33 mouse cellular contexts compared by ENCODE assay signal in the genomic region with DNA sequence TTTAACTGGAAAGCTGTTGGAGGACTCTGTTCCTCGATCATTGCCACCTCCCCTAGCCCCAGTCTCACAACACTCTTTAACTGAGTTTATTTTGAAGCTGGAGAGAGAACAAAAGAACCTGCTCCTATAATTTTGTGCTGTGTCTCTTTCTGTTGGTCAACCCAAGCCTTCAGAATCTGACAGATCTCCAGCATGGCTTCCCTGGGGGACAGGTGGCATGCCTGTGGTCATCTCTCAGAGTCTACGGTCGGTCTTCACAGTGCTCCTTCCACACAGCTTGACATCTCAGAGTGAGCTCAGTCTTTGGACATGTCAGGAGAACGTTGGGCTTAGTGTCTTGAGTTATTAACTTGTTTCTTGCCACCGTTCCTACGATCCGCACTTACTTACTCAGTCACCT. TPM values are rescaled to one million over a fixed set of nuclear protein-coding genes. Genes with fewer than 3 reads are reported as not detected.
A peak's percentile ranks its signal among the peaks of the same experiment; 100 is the strongest.
DNase-seq lines count a peak whose midpoint lies in the region; ATAC-seq and TF ChIP-seq lines count a peak whose summit lies in the region.
"Had no signal": no experiment of that assay in that cellular context is flagged by ENCODE, and none has a peak within 500 bp of the region (broad histone marks: within the 10 kb centered on the region; RNA-seq: fewer than 3 reads in every experiment).

No protein-coding gene starts in this region.

- peak overlapping the region; percentile 68; the same call in 1 of the 2 replicates for H3K27ac ChIP-seq in forebrain, embryonic 15.5 days (replicated peaks)
- H3K27ac ChIP-seq in forebrain, embryonic 10.5 days, result no peak overlapping the region
- peak overlapping the region; percentile 68; the same call in 1 of the 2 replicates for H3K27ac ChIP-seq in hindbrain, postnatal 0 days
- H3K27ac ChIP-seq in hindbrain, embryonic 11.5 days (ENCODE audit: low read depth, low read length), result no peak overlapping the region
- peak overlapping the region; percentile 86 for H3K27ac ChIP-seq in cortical plate, adult 2 months (ENCODE audit: insufficient read depth, low read length)
- H3K27ac ChIP-seq: heart, embryonic 15.5 days; hindbrain, embryonic 12.5 days; intestine, embryonic 15.5 days had no signal

- DNase-seq in forebrain, embryonic 10.5 days (ENCODE audit: extremely low spot score, low spot score), result no peak
- no peak for DNase-seq in hindbrain, postnatal 0 days (ENCODE audit: low spot score)
- DNase-seq in hindbrain, embryonic 11.5 days (ENCODE audit: low spot score), result no peak
- no peak for DNase-seq in spleen, adult 18-20 months
- DNase-seq: adrenal gland, adult 2 months; adrenal gland, postnatal 14 days; cerebellum, adult 11-12 months; cerebellum, adult 9-10 months; cerebellum, postnatal 25 days; gastrocnemius, adult 2 months; gastrocnemius, postnatal 14 days; heart, adult 18-20 months; heart, postnatal 10 days; heart, postnatal 4 days; kidney, adult 11 months had no signal

- H3K79me2 ChIP-seq in myocyte (ENCODE audit: control insufficient read depth, insufficient read depth), result no peaks in the 10 kb centered on the region

- no peak overlapping the region for H3K4me2 ChIP-seq in forebrain, embryonic 15.5 days (replicated peaks)
- no peak overlapping the region for H3K4me2 ChIP-seq in hindbrain, postnatal 0 days (ENCODE audit: low read depth, low read length)
- no peak overlapping the region for H3K4me2 ChIP-seq in hindbrain, embryonic 11.5 days (replicated peaks; ENCODE audit: low read depth, low read length)
- no peak overlapping the region for H3K4me2 ChIP-seq in myocyte (ENCODE audit: low read depth)
- H3K4me2 ChIP-seq: heart, embryonic 12.5 days; heart, embryonic 15.5 days; hindbrain, embryonic 12.5 days; hindbrain, embryonic 15.5 days; intestine, embryonic 15.5 days had no signal

- H3ac ChIP-seq in myocyte (ENCODE audit: control insufficient read depth, insufficient read length), result no peak overlapping the region

- H3K27me3 ChIP-seq in forebrain, embryonic 15.5 days, result no peaks in the 10 kb centered on the region
- H3K27me3 ChIP-seq in forebrain, embryonic 10.5 days (ENCODE audit: poor library complexity, severe bottlenecking), result no peaks in the 10 kb centered on the region
- no peaks in the 10 kb centered on the region for H3K27me3 ChIP-seq in hindbrain, postnatal 0 days (ENCODE audit: insufficient read depth, low read length)
- no peaks in the 10 kb centered on the region for H3K27me3 ChIP-seq in hindbrain, embryonic 11.5 days (ENCODE audit: control insufficient read depth, insufficient read depth, low read length)
- H3K27me3 ChIP-seq in myocyte (ENCODE audit: control insufficient read depth, insufficient read depth, insufficient read length), result no peaks in the 10 kb centered on the region
- H3K27me3 ChIP-seq: heart, embryonic 12.5 days; heart, embryonic 15.5 days; hindbrain, embryonic 12.5 days; hindbrain, embryonic 15.5 days; intestine, embryonic 15.5 days had no signal

- no peak for TF ChIP-seq POLR2A in cortical plate, adult 2 months (IDR thresholded peaks at IDR 0.05; ENCODE audit: extremely low read depth, insufficient read depth, low read length)
- TF ChIP-seq POLR2A in myocyte (IDR thresholded peaks at IDR 0.05; ENCODE audit: insufficient read length, low read depth), result no peak

- ATAC-seq in forebrain, embryonic 15.5 days (replicated peaks), result no peak
- ATAC-seq in hindbrain, postnatal 0 days, result no peak
- no peak for ATAC-seq in hindbrain, embryonic 11.5 days (ENCODE audit: low FRiP score)
- ATAC-seq: CD4-positive, CD25-positive, alpha-beta regulatory T cell, adult 4 months; intestine, embryonic 15.5 days had no signal

- no peaks in the 10 kb centered on the region for H3K36me3 ChIP-seq in forebrain, embryonic 15.5 days
- no peaks in the 10 kb centered on the region; the same call in 1 of the 2 replicates for H3K36me3 ChIP-seq in forebrain, embryonic 10.5 days (replicated peaks)
- H3K36me3 ChIP-seq in hindbrain, postnatal 0 days (ENCODE audit: insufficient read depth, low read length), result peaks cover 4% of the 10 kb centered on the region; the same call in 1 of the 2 replicates
- no peaks in the 10 kb centered on the region for H3K36me3 ChIP-seq in hindbrain, embryonic 11.5 days (ENCODE audit: control insufficient read depth, insufficient read depth, low read length)
- H3K36me3 ChIP-seq in myocyte (ENCODE audit: control insufficient read depth, insufficient read depth), result peaks cover 3% of the 10 kb centered on the region
- H3K36me3 ChIP-seq: heart, embryonic 12.5 days; heart, embryonic 15.5 days; intestine, embryonic 15.5 days had no signal

- TF ChIP-seq CTCF in hindbrain, postnatal 0 days (IDR thresholded peaks at IDR 0.05; ENCODE audit: low read depth), result no peak
- TF ChIP-seq CTCF in cortical plate, adult 2 months (IDR thresholded peaks at IDR 0.05; ENCODE audit: extremely low read depth, insufficient read depth, low read length), result no peak

- peaks cover 21% of the 10 kb centered on the region for H3K4me1 ChIP-seq in forebrain, embryonic 15.5 days
- H3K4me1 ChIP-seq in forebrain, embryonic 10.5 days, result no peaks in the 10 kb centered on the region
- 0 out of 2 replicates have a peak, but pooled peaks cover 8% of the 10 kb centered on the region for H3K4me1 ChIP-seq in hindbrain, postnatal 0 days (ENCODE audit: insufficient read depth, low read length)
- no peaks in the 10 kb centered on the region for H3K4me1 ChIP-seq in hindbrain, embryonic 11.5 days (replicated peaks; ENCODE audit: control insufficient read depth, insufficient read depth, low read length)
- H3K4me1 ChIP-seq in cortical plate, adult 2 months (ENCODE audit: control insufficient read depth, insufficient read depth, low read length), result peaks cover 23% of the 10 kb centered on the region
- H3K4me1 ChIP-seq: heart, embryonic 12.5 days; heart, embryonic 15.5 days; hindbrain, embryonic 12.5 days; intestine, embryonic 15.5 days had no signal

- no peak overlapping the region for H3K4me3 ChIP-seq in forebrain, embryonic 15.5 days
- H3K4me3 ChIP-seq in forebrain, embryonic 10.5 days, result no peak overlapping the region
- H3K4me3 ChIP-seq in hindbrain, postnatal 0 days (ENCODE audit: low read length), result no peak overlapping the region
- H3K4me3 ChIP-seq in hindbrain, embryonic 11.5 days (ENCODE audit: low read depth, low read length), result no peak overlapping the region
- H3K4me3 ChIP-seq in cortical plate, adult 2 months (ENCODE audit: insufficient read depth, low read length), result no peak overlapping the region
- no peak overlapping the region for H3K4me3 ChIP-seq in myocyte
- H3K4me3 ChIP-seq: gastrocnemius, adult 2 months; heart, embryonic 12.5 days; heart, embryonic 15.5 days; hindbrain, embryonic 12.5 days; hindbrain, embryonic 15.5 days; intestine, embryonic 15.5 days had no signal

- no peak overlapping the region for H3K9ac ChIP-seq in forebrain, embryonic 15.5 days (replicated peaks)
- no peak overlapping the region for H3K9ac ChIP-seq in hindbrain, postnatal 0 days (replicated peaks; ENCODE audit: low read length)
- no peak overlapping the region for H3K9ac ChIP-seq in hindbrain, embryonic 11.5 days (ENCODE audit: low read depth, low read length)
- H3K9ac ChIP-seq: heart, embryonic 12.5 days; heart, embryonic 15.5 days; hindbrain, embryonic 12.5 days; hindbrain, embryonic 15.5 days; intestine, embryonic 15.5 days had no signal

- H3K9me3 ChIP-seq in forebrain, embryonic 15.5 days, result no peaks in the 10 kb centered on the region
- H3K9me3 ChIP-seq in forebrain, embryonic 10.5 days, result no peaks in the 10 kb centered on the region
- H3K9me3 ChIP-seq in hindbrain, postnatal 0 days (ENCODE audit: low read length), result no peaks in the 10 kb centered on the region
- H3K9me3 ChIP-seq in hindbrain, embryonic 11.5 days (ENCODE audit: control insufficient read depth, low read length), result no peaks in the 10 kb centered on the region
- H3K9me3 ChIP-seq: heart, embryonic 12.5 days; heart, embryonic 15.5 days; hindbrain, embryonic 12.5 days; hindbrain, embryonic 15.5 days; intestine, embryonic 15.5 days had no signal

- WGBS in forebrain, embryonic 15.5 days, result 92% methylated on average over 7 of the region's 7 CpGs
- 89% methylated on average over 7 of the region's 7 CpGs for WGBS in forebrain, embryonic 10.5 days
- WGBS in hindbrain, postnatal 0 days, result 82% methylated on average over 7 of the region's 7 CpGs
- WGBS in hindbrain, embryonic 11.5 days, result 90% methylated on average over 7 of the region's 7 CpGs

TF ChIP-seq in myocyte, 11 proteins besides CTCF, POLR2A, EP300 and RAD21:
- no peak for TF ChIP-seq E2F4 (IDR thresholded peaks at IDR 0.05; ENCODE audit: insufficient read depth)
- TF ChIP-seq SRF (IDR thresholded peaks at IDR 0.05; ENCODE audit: control insufficient read depth, insufficient read length, low read depth), result no peak
- no peak for TF ChIP-seq CEBPB (IDR thresholded peaks at IDR 0.05; ENCODE audit: insufficient read depth, poor library complexity, severe bottlenecking)
- TF ChIP-seq MYOG (IDR thresholded peaks at IDR 0.05; ENCODE audit: control insufficient read depth in 1 of 3, insufficient read depth in 1 of 3, insufficient read length in 2 of 3, low read depth in 2 of 3), result peak in 1 of 3 experiments; percentile 66
- TF ChIP-seq MAX (IDR thresholded peaks at IDR 0.05; ENCODE audit: low read depth), result no peak
- no peak for TF ChIP-seq REST (IDR thresholded peaks at IDR 0.05; ENCODE audit: insufficient read depth, insufficient read length)
- TF ChIP-seq USF1 (IDR thresholded peaks at IDR 0.05; ENCODE audit: low read depth), result no peak
- TF ChIP-seq MYOD1 (IDR thresholded peaks at IDR 0.05; ENCODE audit: control insufficient read depth in 1 of 3, insufficient read length in 2 of 3, low read depth in 2 of 3), result peak in 2 of 3 experiments; percentile 31 to 72
- no peak for TF ChIP-seq TCF12 (IDR thresholded peaks at IDR 0.05; ENCODE audit: insufficient read depth, poor library complexity, severe bottlenecking)

RNA-seq across cellular contexts. Expression of a gene that starts 25.3 kb away (rescaled TPM):
- not detected in 2 replicates for polyA plus RNA-seq in forebrain, embryonic 15.5 days (2015; fragmentation: Nextera tagmentation; extraction: Ambion mirVana)
- not detected in 2 replicates for polyA plus RNA-seq in forebrain, embryonic 10.5 days (2016; fragmentation: Nextera tagmentation; extraction: Ambion mirVana)
- total RNA-seq in hindbrain, postnatal 0 days (2014; rRNA removed), result not detected in 2 replicates
- not detected in 2 replicates for polyA plus RNA-seq in hindbrain, postnatal 0 days (2015; fragmentation: Nextera tagmentation; extraction: Ambion mirVana)
- not detected in 2 replicates for polyA plus RNA-seq in hindbrain, embryonic 11.5 days (2014; fragmentation: Nextera tagmentation; extraction: Ambion mirVana)
- polyA plus RNA-seq in cortical plate, adult 2 months (2012; rRNA removed), result not detected in 2 replicates
- polyA plus RNA-seq in myocyte (2012; fragmentation: generic; extraction: Trizol), result not detected
- total RNA-seq: adrenal gland, adult 2 months; adrenal gland, postnatal 14 days; adrenal gland, postnatal 4 days; gastrocnemius, adult 2 months; gastrocnemius, postnatal 14 days; gastrocnemius, postnatal 4 days; heart, adult 18-20 months; heart, postnatal 10 days; heart, postnatal 4 days; MEL had no signal
- polyA plus RNA-seq: adrenal gland, adult 2 months; C2C12; CD4-positive, CD25-positive, alpha-beta regulatory T cell, adult 4 months; embryonic facial prominence, embryonic 11.5 days; embryonic facial prominence, embryonic 14.5 days; forebrain, embryonic 11.5 days; forebrain, embryonic 16.5 days; frontal cortex, adult 2 months; heart, embryonic 12.5 days; heart, embryonic 15.5 days; hindbrain, embryonic 12.5 days; hindbrain, embryonic 15.5 days; intestine, embryonic 15.5 days had no signal

Comparison
In these comparisons a context has a peak if more than half of its experiments do, and no peak if none do; other contexts are left out.
1. H3K27ac ChIP-seq: peak in forebrain, embryonic 15.5 days (single experiment), hindbrain, postnatal 0 days (single experiment) and cortical plate, adult 2 months (single experiment); none in forebrain, embryonic 10.5 days (single experiment) and hindbrain, embryonic 11.5 days (single experiment).